Mouse (Mus musculus) limb, embryonic 13.5 days (tissue): ENCODE results near the gene Chchd3. TPM values are rescaled to one million over a fixed set of nuclear protein-coding genes. Genes with fewer than 3 reads are reported as not detected.

Source experiments
- ATAC-seq: fragments of 200-750 bp; cut with Nextera tagmentation; 2 replicates; pipeline ENCODE4 v1.8.0; 2017; ENCODE audit warnings: low read depth, moderate number of reproducible peaks, moderate TSS enrichment; ENCODE audit not compliant: low FRiP score
- H3K27ac ChIP-seq: fragments of 300-500 bp; sonication (generic); 2 replicates; pipeline ENCODE4 v1.5.1; 2015; ENCODE audit warnings: inconsistent platforms, mild to moderate bottlenecking, moderate library complexity
- H3K27me3 ChIP-seq: fragments of 300-500 bp; sonication (generic); 2 replicates; pipeline ENCODE4 v1.6.1; 2015; ENCODE audit warnings: mild to moderate bottlenecking, inconsistent platforms
- H3K36me3 ChIP-seq: fragments of 300-500 bp; sonication (generic); 2 replicates; pipeline ENCODE4 v1.6.1; 2015; ENCODE audit warnings: inconsistent platforms, mild to moderate bottlenecking, moderate library complexity
- H3K4me1 ChIP-seq: fragments of 300-500 bp; sonication (generic); 2 replicates; pipeline ENCODE4 v1.6.1; 2015; ENCODE audit warnings: inconsistent platforms
- H3K4me2 ChIP-seq: fragments of 300-500 bp; sonication (generic); replicated peaks from 2 replicates; pipeline ENCODE4 v1.6.1; 2015; ENCODE audit warnings: inconsistent platforms, mild to moderate bottlenecking, moderate library complexity
- H3K4me3 ChIP-seq: fragments of 300-500 bp; sonication (generic); 2 replicates; pipeline ENCODE4 v1.5.1; 2015; ENCODE audit warnings: moderate library complexity, mild to moderate bottlenecking, inconsistent platforms
- H3K9ac ChIP-seq: fragments of 300-500 bp; sonication (generic); 2 replicates; pipeline ENCODE4 v1.6.1; 2015; ENCODE audit warnings: mild to moderate bottlenecking, inconsistent platforms
- H3K9me3 ChIP-seq: fragments of 300-500 bp; sonication (generic); 2 replicates; pipeline ENCODE4 v1.6.1; 2016; ENCODE audit warnings: inconsistent platforms
- WGBS: fragments of 180-500 bp; shearing (Covaris S2); methylation state at CpG from one replicate; pipeline ENCODE4 v1.1.7; 2015; 5-methylcytosine and 5-hydroxymethylcytosine counted together
- polyA plus RNA-seq: library from polyadenylated mRNA; unstranded; fragments of >200 nt; fragmentation: Nextera tagmentation; extraction: Ambion mirVana; gene quantifications from 2 replicates; pipeline ENCODE4 v1.2.1, GENCODE M21; 2015

Chchd3 gene
- polyA plus RNA-seq, 1 experiment from 2014 or later, result 105 TPM

GRCm38 (mm10) chr6:32787399-32787798, 272.7 kb downstream of the Chchd3 start:
- no peaks in the 10 kb centered on the region for H3K27me3 ChIP-seq
- no peak overlapping the region for H3K4me2 ChIP-seq
- H3K4me1 ChIP-seq, result peaks cover 18% of the 10 kb centered on the region
- H3K9me3 ChIP-seq, result no peaks in the 10 kb centered on the region
- H3K4me3 ChIP-seq, result no peak overlapping the region
- WGBS, result 26% methylated on average over 1 of the region's 1 CpGs
- no peak overlapping the region for H3K9ac ChIP-seq
- ATAC-seq, result no peak
- peaks cover 22% of the 10 kb centered on the region for H3K36me3 ChIP-seq
- H3K27ac ChIP-seq, result no peak overlapping the region

- H3K9ac ChIP-seq, result no peak overlapping the region
- H3K9me3 ChIP-seq, result no peaks in the 10 kb centered on the region
- no peak overlapping the region for H3K4me2 ChIP-seq
- H3K4me1 ChIP-seq, result peaks cover 22% of the 10 kb centered on the region
- WGBS, result 68% methylated on average over 5 of the region's 5 CpGs
- ATAC-seq, result no peak
- peaks cover 12% of the 10 kb centered on the region for H3K36me3 ChIP-seq
- H3K27me3 ChIP-seq, result peaks cover 3% of the 10 kb centered on the region; the same call in 1 of the 2 replicates
- no peak overlapping the region for H3K4me3 ChIP-seq
- H3K27ac ChIP-seq, result no peak overlapping the region
These were observed 273.9 kb downstream of the Chchd3 start for GRCm38 (mm10) chr6:32786196-32786595.

GRCm38 (mm10) chr6:32783102-32783501, 277.0 kb downstream of the Chchd3 start:
- Histone ChIP-seq H3K36me3 (no peaks in the 10 kb centered on the region), H3K4me1 (peaks cover 36% of the 10 kb centered on the region), H3K27ac (no peak overlapping the region), H3K4me3 (no peak overlapping the region), H3K9me3 (no peaks in the 10 kb centered on the region), H3K4me2 (no peak overlapping the region), H3K27me3 (peaks cover 6% of the 10 kb centered on the region; the same call in 1 of the 2 replicates), H3K9ac (no peak overlapping the region)
- WGBS, result 88% methylated on average over 4 of the region's 4 CpGs
- ATAC-seq, result no peak

GRCm38 (mm10) chr6:32780602-32781001, 279.5 kb downstream of the Chchd3 start:
- Histone ChIP-seq H3K4me2 (peak overlapping the region; percentile 51), H3K36me3 (no peaks in the 10 kb centered on the region), H3K27ac (no peak overlapping the region), H3K27me3 (peaks cover 13% of the 10 kb centered on the region), H3K4me1 (peaks cover 25% of the 10 kb centered on the region), H3K4me3 (peak overlapping the region; percentile 5; the same call in 1 of the 2 replicates), H3K9ac (no peak overlapping the region), H3K9me3 (no peaks in the 10 kb centered on the region)
- WGBS, result 14% methylated on average over 11 of the region's 11 CpGs
- no peak; the same call in 1 of the 2 replicates for ATAC-seq

- H3K4me3 ChIP-seq, result no peak overlapping the region
- H3K9me3 ChIP-seq, result no peaks in the 10 kb centered on the region
- no peak overlapping the region for H3K4me2 ChIP-seq
- no peak for ATAC-seq
- WGBS, result 26% methylated on average over 11 of the region's 11 CpGs
- peaks cover 15% of the 10 kb centered on the region for H3K27me3 ChIP-seq
- H3K9ac ChIP-seq, result no peak overlapping the region
- no peaks in the 10 kb centered on the region for H3K36me3 ChIP-seq
- H3K27ac ChIP-seq, result no peak overlapping the region
- H3K4me1 ChIP-seq, result peaks cover 23% of the 10 kb centered on the region
These were observed 283.7 kb downstream of the Chchd3 start for GRCm38 (mm10) chr6:32776384-32776783.

GRCm38 (mm10) chr6:32754524-32754923, 305.5 kb downstream of the Chchd3 start:
- Histone ChIP-seq H3K4me2 (no peak overlapping the region), H3K27ac (no peak overlapping the region), H3K9me3 (peaks cover 3% of the 10 kb centered on the region; the same call in 1 of the 2 replicates), H3K4me3 (no peak overlapping the region), H3K9ac (no peak overlapping the region), H3K27me3 (no peaks in the 10 kb centered on the region), H3K36me3 (no peaks in the 10 kb centered on the region), H3K4me1 (no peaks in the 10 kb centered on the region)
- ATAC-seq, result no peak
- WGBS, result 85% methylated on average over 10 of the region's 10 CpGs

GRCm38 (mm10) chr6:32749821-32750220, 310.2 kb downstream of the Chchd3 start:
- H3K9me3 ChIP-seq, result peaks cover 3% of the 10 kb centered on the region; the same call in 1 of the 2 replicates
- H3K27me3 ChIP-seq, result no peaks in the 10 kb centered on the region
- no peaks in the 10 kb centered on the region for H3K36me3 ChIP-seq
- H3K27ac ChIP-seq, result no peak overlapping the region
- no peak overlapping the region for H3K9ac ChIP-seq
- 96% methylated on average over 1 of the region's 1 CpGs for WGBS
- H3K4me1 ChIP-seq, result no peaks in the 10 kb centered on the region
- H3K4me2 ChIP-seq, result no peak overlapping the region
- ATAC-seq, result no peak
- H3K4me3 ChIP-seq, result no peak overlapping the region

- WGBS, result 33% methylated on average over 6 of the region's 6 CpGs
- H3K4me2 ChIP-seq, result no peak overlapping the region
- H3K4me1 ChIP-seq, result no peaks in the 10 kb centered on the region
- H3K36me3 ChIP-seq, result no peaks in the 10 kb centered on the region
- H3K27ac ChIP-seq, result no peak overlapping the region
- no peak for ATAC-seq
- no peak overlapping the region for H3K9ac ChIP-seq
- no peak overlapping the region for H3K4me3 ChIP-seq
- no peaks in the 10 kb centered on the region for H3K27me3 ChIP-seq
- peaks cover 3% of the 10 kb centered on the region; the same call in 1 of the 2 replicates for H3K9me3 ChIP-seq
These were observed 311.3 kb downstream of the Chchd3 start for GRCm38 (mm10) chr6:32748777-32749176.

GRCm38 (mm10) chr6:32747333-32747732, 312.7 kb downstream of the Chchd3 start:
- no peaks in the 10 kb centered on the region for H3K4me1 ChIP-seq
- no peaks in the 10 kb centered on the region for H3K36me3 ChIP-seq
- peaks cover 3% of the 10 kb centered on the region; the same call in 1 of the 2 replicates for H3K9me3 ChIP-seq
- no peak for ATAC-seq
- H3K9ac ChIP-seq, result no peak overlapping the region
- WGBS, result 79% methylated on average over 2 of the region's 2 CpGs
- no peak overlapping the region for H3K4me2 ChIP-seq
- H3K4me3 ChIP-seq, result no peak overlapping the region
- H3K27me3 ChIP-seq, result no peaks in the 10 kb centered on the region
- no peak overlapping the region for H3K27ac ChIP-seq

Other genes with a start within 250 kb of the Chchd3 start
- 40.1 and 45.2 TPM in 2 replicates for gene Exoc4, start 188.8 kb upstream of the Chchd3 start, polyA plus RNA-seq